Mouse (Mus musculus) forebrain, postnatal 0 days (tissue): ENCODE data around the gene Dusp16. TPM values are rescaled to one million over a fixed set of nuclear protein-coding genes. Genes with fewer than 3 reads are reported as not detected.

ENCODE experiments used
- ATAC-seq: fragments of 200-750 bp; cut with Nextera tagmentation; 2 replicates; pipeline ENCODE4 v1.8.0; 2017; ENCODE audit warnings: mild to moderate bottlenecking, moderate library complexity
- DNase-seq: peaks from one replicate; pipeline ENCODE4 v3.0.0-alpha.2; 2015
- H3K27ac ChIP-seq: fragments of 300-500 bp; sonication (generic); 2 replicates; pipeline ENCODE4 v1.5.1; 2014; ENCODE audit warnings: low read depth, mild to moderate bottlenecking, antibody characterized with exemption, low read length, moderate library complexity, mixed read lengths
- H3K27me3 ChIP-seq: fragments of 300-500 bp; sonication (generic); 2 replicates; pipeline ENCODE4 v1.6.1; 2014; ENCODE audit warnings: mild to moderate bottlenecking, low read length, mixed read lengths; ENCODE audit not compliant: insufficient read depth
- H3K36me3 ChIP-seq: fragments of 300-500 bp; sonication (generic); 2 replicates; pipeline ENCODE4 v1.6.1; 2014; ENCODE audit warnings: mild to moderate bottlenecking, moderate library complexity; ENCODE audit not compliant: insufficient read depth
- H3K4me1 ChIP-seq: fragments of 300-500 bp; sonication (generic); 2 replicates; pipeline ENCODE4 v1.6.1; 2014; ENCODE audit warnings: antibody characterized with exemption; ENCODE audit not compliant: insufficient read depth
- H3K4me2 ChIP-seq: fragments of 300-500 bp; sonication (generic); 2 replicates; pipeline ENCODE4 v1.6.1; 2014; ENCODE audit warnings: low read depth, mild to moderate bottlenecking, moderate library complexity
- H3K4me3 ChIP-seq: fragments of 300-500 bp; sonication (generic); 2 replicates; pipeline ENCODE4 v1.5.1; 2014; ENCODE audit warnings: low read depth, low read length, mixed read lengths
- H3K9ac ChIP-seq: fragments of 300-500 bp; sonication (generic); 2 replicates; pipeline ENCODE4 v1.6.1; 2014; ENCODE audit warnings: mild to moderate bottlenecking
- H3K9me3 ChIP-seq: fragments of 300-500 bp; sonication (generic); 2 replicates; pipeline ENCODE4 v1.6.1; 2016; ENCODE audit warnings: low read length
- CTCF ChIP-seq: sonication (generic); IDR thresholded peaks from 2 replicates; pipeline ENCODE4 v1.5.1; 2016; ENCODE audit warnings: antibody characterized with exemption, control low read depth, low read depth
- WGBS: fragments of 180-500 bp; shearing (Covaris S2); extraction: QIAGEN DNeasy Blood & Tissue Kit; methylation state at CpG from one replicate; pipeline ENCODE4 v1.1.7; 2014; 5-methylcytosine and 5-hydroxymethylcytosine counted together
- polyA plus RNA-seq: library from polyadenylated mRNA; unstranded; fragments of >200 nt; fragmentation: Nextera tagmentation; extraction: Ambion mirVana; gene quantifications from 2 replicates; pipeline ENCODE4 v1.2.1, GENCODE M21; 2015
- total RNA-seq: library from RNA; depleted of rRNA; stranded (reverse); fragments of >200 nt; gene quantifications from 2 replicates; pipeline ENCODE4 v1.2.3, GENCODE M21; 2014

Dusp16 gene
- total and polyA plus RNA-seq, 2 experiments from 2014 or later: 2.7 to 5.7 TPM

DNA sequence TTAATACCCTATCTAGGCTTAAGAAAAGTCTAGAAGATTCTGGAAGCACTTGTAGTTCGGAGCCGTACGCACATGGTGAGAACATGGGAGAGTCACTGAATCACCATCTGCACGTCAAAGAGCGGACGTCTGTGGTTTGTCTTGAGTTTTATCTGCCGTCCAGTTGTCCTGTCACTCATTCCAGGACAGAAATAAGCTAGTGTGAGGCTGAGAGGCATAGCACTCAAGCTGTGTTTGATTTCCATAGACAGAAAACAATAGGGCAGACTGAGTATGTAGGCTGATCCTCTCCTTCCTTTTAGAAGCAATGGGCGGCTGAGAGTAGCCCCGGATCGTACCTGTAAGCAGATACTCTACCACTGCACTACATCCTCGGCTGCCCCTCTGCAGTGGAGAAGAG is 38.6 kb downstream of the Dusp16 start:
- ATAC-seq: no peak
- H3K4me2 ChIP-seq: no peak overlapping the region
- no peak overlapping the region for H3K4me3 ChIP-seq
- TF ChIP-seq CTCF: no peak
- no peaks in the 10 kb centered on the region for H3K36me3 ChIP-seq
- no peak for DNase-seq
- 87% methylated on average over 11 of the region's 11 CpGs for WGBS
- H3K9me3 ChIP-seq: no peaks in the 10 kb centered on the region
- H3K4me1 ChIP-seq: no peaks in the 10 kb centered on the region
- no peak overlapping the region for H3K9ac ChIP-seq
- no peaks in the 10 kb centered on the region for H3K27me3 ChIP-seq
- H3K27ac ChIP-seq: no peak overlapping the region

- Histone ChIP-seq H3K4me2 (no peak overlapping the region), H3K9me3 (no peaks in the 10 kb centered on the region), H3K9ac (no peak overlapping the region), H3K27me3 (no peaks in the 10 kb centered on the region), H3K4me1 (no peaks in the 10 kb centered on the region), H3K27ac (no peak overlapping the region), H3K4me3 (no peak overlapping the region), H3K36me3 (no peaks in the 10 kb centered on the region)
- ATAC-seq (no peak), DNase-seq (no peak)
- TF ChIP-seq CTCF: no peak
- WGBS: 96% methylated on average over 4 of the region's 4 CpGs
Observed at GRCm38 (mm10) chr6:134753412-134753811, 39.0 kb downstream of the Dusp16 start.

DNA sequence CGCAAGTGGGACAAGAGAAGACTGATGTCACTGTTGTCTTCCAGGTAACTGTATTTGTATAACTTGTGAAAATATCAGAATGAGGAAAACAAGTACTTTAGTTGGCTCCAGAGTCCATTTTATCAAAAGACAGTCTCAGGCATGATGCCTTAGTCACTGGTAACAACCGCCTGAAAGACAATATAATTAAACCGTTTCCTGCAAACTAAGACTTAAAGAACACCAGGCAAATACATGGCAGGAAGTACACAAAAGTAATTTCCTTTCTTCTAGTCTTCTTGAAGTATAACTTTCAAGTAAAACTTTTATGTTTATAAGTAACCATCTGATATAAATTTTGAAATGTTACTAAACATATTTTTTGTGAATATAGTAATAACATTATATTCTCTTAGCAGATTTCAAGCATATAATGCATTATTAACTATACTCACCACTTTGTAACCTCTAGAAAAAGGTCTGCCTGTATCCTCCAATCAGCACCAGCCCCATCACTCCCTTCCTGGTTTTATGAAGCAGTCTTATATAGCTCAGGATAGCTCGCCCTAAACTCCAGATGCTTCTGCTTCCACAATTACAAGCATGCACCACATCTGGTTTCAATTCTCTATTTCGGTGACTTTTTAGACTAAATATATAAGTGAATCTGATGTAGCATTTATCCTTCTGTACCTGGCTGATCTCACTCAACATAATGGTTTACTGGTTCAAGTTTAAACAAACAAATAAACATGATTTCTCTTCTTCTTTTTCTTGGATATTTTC is 40.4 kb downstream of the Dusp16 start:
- H3K27ac ChIP-seq: no peak overlapping the region
- H3K9me3 ChIP-seq: no peaks in the 10 kb centered on the region
- no peaks in the 10 kb centered on the region for H3K4me1 ChIP-seq
- no peak overlapping the region for H3K4me2 ChIP-seq
- H3K27me3 ChIP-seq: no peaks in the 10 kb centered on the region
- no peak for DNase-seq
- no peak overlapping the region for H3K9ac ChIP-seq
- ATAC-seq: no peak
- no peak for TF ChIP-seq CTCF
- 89% methylated on average over 5 of the region's 5 CpGs for WGBS
- no peak overlapping the region for H3K4me3 ChIP-seq
- no peaks in the 10 kb centered on the region for H3K36me3 ChIP-seq

- Histone ChIP-seq H3K4me3 (no peak overlapping the region), H3K27ac (no peak overlapping the region), H3K4me1 (no peaks in the 10 kb centered on the region), H3K4me2 (no peak overlapping the region), H3K36me3 (no peaks in the 10 kb centered on the region), H3K9me3 (no peaks in the 10 kb centered on the region), H3K9ac (no peak overlapping the region), H3K27me3 (no peaks in the 10 kb centered on the region)
- ATAC-seq: no peak
- 98% methylated on average over 4 of the region's 4 CpGs for WGBS
- TF ChIP-seq CTCF: no peak
- no peak for DNase-seq
Observed at GRCm38 (mm10) chr6:134751087-134751486, 41.3 kb downstream of the Dusp16 start.

GRCm38 (mm10) chr6:134748126-134748525 is 44.3 kb downstream of the Dusp16 start:
- Histone ChIP-seq H3K36me3 (no peaks in the 10 kb centered on the region), H3K27ac (no peak overlapping the region), H3K9ac (no peak overlapping the region), H3K4me3 (no peak overlapping the region), H3K9me3 (no peaks in the 10 kb centered on the region), H3K27me3 (no peaks in the 10 kb centered on the region), H3K4me2 (no peak overlapping the region), H3K4me1 (no peaks in the 10 kb centered on the region)
- no peak for TF ChIP-seq CTCF
- ATAC-seq (no peak), DNase-seq (no peak)
- 79% methylated on average over 3 of the region's 3 CpGs for WGBS

DNA sequence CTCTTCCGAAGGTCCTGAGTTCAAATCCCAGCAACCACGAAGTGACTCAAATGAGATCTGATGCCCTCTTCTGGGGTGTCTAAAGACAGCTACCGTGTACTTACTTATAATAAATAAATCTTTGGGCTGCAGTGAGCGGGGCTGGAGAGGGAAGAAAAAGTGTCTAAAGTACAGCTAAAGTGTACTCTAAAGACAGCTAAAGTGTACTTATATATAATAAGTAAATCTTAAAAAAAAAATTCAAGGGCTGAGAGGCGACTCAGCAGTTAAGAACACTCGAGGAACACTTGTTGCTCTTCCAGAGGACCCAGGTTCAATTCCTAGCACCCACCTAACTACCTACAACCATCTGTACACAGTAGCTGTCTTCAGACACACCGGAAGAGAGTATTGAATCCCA is 46.5 kb downstream of the Dusp16 start:
- ATAC-seq (no peak), DNase-seq (no peak)
- WGBS: 96% methylated on average over 7 of the region's 7 CpGs
- Histone ChIP-seq H3K4me1 (no peaks in the 10 kb centered on the region), H3K9me3 (no peaks in the 10 kb centered on the region), H3K36me3 (no peaks in the 10 kb centered on the region), H3K27me3 (no peaks in the 10 kb centered on the region), H3K27ac (no peak overlapping the region), H3K9ac (no peak overlapping the region), H3K4me2 (no peak overlapping the region), H3K4me3 (no peak overlapping the region)
- no peak for TF ChIP-seq CTCF

- Histone ChIP-seq H3K27ac (no peak overlapping the region), H3K36me3 (no peaks in the 10 kb centered on the region), H3K4me1 (no peaks in the 10 kb centered on the region), H3K9me3 (no peaks in the 10 kb centered on the region), H3K27me3 (no peaks in the 10 kb centered on the region), H3K4me3 (no peak overlapping the region), H3K4me2 (no peak overlapping the region), H3K9ac (no peak overlapping the region)
- no peak for TF ChIP-seq CTCF
- DNase-seq (no peak), ATAC-seq (no peak)
Observed at GRCm38 (mm10) chr6:134743568-134743967, 48.9 kb downstream of the Dusp16 start.
